ENCODE assay signal across 8 mouse cellular contexts in the genomic region with DNA sequence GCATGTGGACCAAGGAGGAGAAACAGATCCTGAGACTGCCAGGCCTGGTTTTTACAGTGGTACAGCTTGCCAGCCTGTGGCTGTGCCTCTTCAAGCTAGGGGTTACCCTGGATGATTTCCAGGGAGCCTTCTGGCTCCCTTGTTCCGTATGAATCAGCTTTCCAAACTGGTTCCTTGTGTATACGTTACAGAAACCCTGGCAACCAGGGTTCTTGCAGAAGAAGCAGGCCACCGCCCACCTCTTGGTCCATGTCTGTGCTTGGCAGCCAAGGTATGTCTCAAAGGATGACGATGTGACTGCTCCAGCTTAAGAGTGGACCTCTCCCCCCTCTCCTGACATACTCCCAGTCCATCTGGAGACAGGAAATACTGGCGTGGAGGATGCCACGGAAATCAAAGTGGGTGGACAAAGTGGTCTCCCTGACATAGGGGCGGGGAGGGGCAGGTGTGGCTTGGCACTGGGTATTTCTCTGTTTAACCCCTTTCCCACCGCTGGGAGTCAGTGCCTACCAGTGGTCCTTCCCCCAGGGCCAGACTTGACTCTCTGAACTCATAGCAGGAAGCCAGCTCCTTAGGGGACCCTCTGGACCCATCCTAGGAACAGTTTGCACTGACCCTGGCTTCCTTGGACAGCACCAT. TPM values are rescaled to one million over a fixed set of nuclear protein-coding genes. Genes with fewer than 3 reads are reported as not detected.
DNase-seq lines count a peak whose midpoint lies in the region; ATAC-seq and TF ChIP-seq lines count a peak whose summit lies in the region.

No protein-coding gene starts in this region.

- peak overlapping the region; percentile 80 for H3K9ac ChIP-seq in forebrain, postnatal 0 days
- peak overlapping the region; percentile 63 for H3K9ac ChIP-seq in hindbrain, embryonic 15.5 days
- peak overlapping the region; percentile 75 for H3K9ac ChIP-seq in stomach, embryonic 16.5 days (ENCODE audit: low read length)

- no peak for ATAC-seq in forebrain, postnatal 0 days
- ATAC-seq in hindbrain, embryonic 15.5 days (ENCODE audit: low FRiP score, low read depth), result 0 out of 2 replicates have a peak, but pooled peaks have one; percentile 5
- peak; percentile 28 for ATAC-seq in stomach, embryonic 16.5 days (ENCODE audit: insufficient read depth, low FRiP score)

- no peaks in the 10 kb centered on the region for H3K36me3 ChIP-seq in forebrain, postnatal 0 days (ENCODE audit: insufficient read depth)
- H3K36me3 ChIP-seq in hindbrain, embryonic 15.5 days, result no peaks in the 10 kb centered on the region
- no peaks in the 10 kb centered on the region for H3K36me3 ChIP-seq in megakaryocyte, embryonic 14.5 days (replicated peaks; ENCODE audit: low read length)
- no peaks in the 10 kb centered on the region for H3K36me3 ChIP-seq in stomach, embryonic 16.5 days (ENCODE audit: control insufficient read depth, insufficient read depth, low read length)

- peak; percentile 65 for DNase-seq in adrenal gland, postnatal 10 days
- no peak for DNase-seq in adrenal gland, postnatal 25 days
- peak; percentile 45 for DNase-seq in cerebellum, adult 11 months
- peak; percentile 68 for DNase-seq in forebrain, postnatal 0 days
- peak; percentile 72 to 96 for DNase-seq in left cerebral cortex, postnatal 14 days (ENCODE audit: low spot score in 2 of 2)

- peak overlapping the region; percentile 80 for H3K27ac ChIP-seq in forebrain, postnatal 0 days (ENCODE audit: low read depth, low read length)
- peak overlapping the region; percentile 81 for H3K27ac ChIP-seq in hindbrain, embryonic 15.5 days (replicated peaks)
- H3K27ac ChIP-seq in stomach, embryonic 16.5 days (ENCODE audit: low read length), result peak overlapping the region; percentile 98

- intact Hi-C loops in left cerebral cortex, postnatal 14 days (cut with DNase I), result no loop called here

- H3K27me3 ChIP-seq in forebrain, postnatal 0 days (ENCODE audit: insufficient read depth, low read length), result no peaks in the 10 kb centered on the region
- H3K27me3 ChIP-seq in hindbrain, embryonic 15.5 days, result no peaks in the 10 kb centered on the region
- peaks cover 50% of the 10 kb centered on the region for H3K27me3 ChIP-seq in megakaryocyte, embryonic 14.5 days (replicated peaks)
- no peaks in the 10 kb centered on the region for H3K27me3 ChIP-seq in stomach, embryonic 16.5 days (ENCODE audit: control insufficient read depth, insufficient read depth, low read length)

- H3K4me1 ChIP-seq in forebrain, postnatal 0 days (ENCODE audit: insufficient read depth), result peaks cover 20% of the 10 kb centered on the region
- peaks cover 49% of the 10 kb centered on the region for H3K4me1 ChIP-seq in hindbrain, embryonic 15.5 days (replicated peaks)
- peaks cover 72% of the 10 kb centered on the region for H3K4me1 ChIP-seq in megakaryocyte, embryonic 14.5 days
- peaks cover 53% of the 10 kb centered on the region for H3K4me1 ChIP-seq in stomach, embryonic 16.5 days (ENCODE audit: control insufficient read depth, insufficient read depth, low read length)

- peak; percentile 27 for TF ChIP-seq CTCF in forebrain, postnatal 0 days (IDR thresholded peaks at IDR 0.05; ENCODE audit: low read depth)

- peak overlapping the region; percentile 71 for H3K4me3 ChIP-seq in forebrain, postnatal 0 days (ENCODE audit: low read depth, low read length)
- peak overlapping the region; percentile 91 for H3K4me3 ChIP-seq in hindbrain, embryonic 15.5 days
- peak overlapping the region; percentile 97 for H3K4me3 ChIP-seq in megakaryocyte, embryonic 14.5 days (replicated peaks)
- H3K4me3 ChIP-seq in stomach, embryonic 16.5 days (replicated peaks; ENCODE audit: low read length), result peak overlapping the region; percentile 74

- WGBS in forebrain, postnatal 0 days, result 4% methylated on average over 8 of the region's 8 CpGs
- 14% methylated on average over 8 of the region's 8 CpGs for WGBS in hindbrain, embryonic 15.5 days
- WGBS in stomach, embryonic 16.5 days, result 7% methylated on average over 8 of the region's 8 CpGs

- H3K9me3 ChIP-seq in forebrain, postnatal 0 days (ENCODE audit: low read length), result no peaks in the 10 kb centered on the region
- no peaks in the 10 kb centered on the region for H3K9me3 ChIP-seq in hindbrain, embryonic 15.5 days
- H3K9me3 ChIP-seq in megakaryocyte, embryonic 14.5 days, result no peaks in the 10 kb centered on the region
- no peaks in the 10 kb centered on the region for H3K9me3 ChIP-seq in stomach, embryonic 16.5 days (replicated peaks; ENCODE audit: control insufficient read depth, low read length)

- peak overlapping the region; percentile 93 for H3K4me2 ChIP-seq in forebrain, postnatal 0 days (ENCODE audit: low read depth)
- peak overlapping the region; percentile 77 for H3K4me2 ChIP-seq in hindbrain, embryonic 15.5 days
- H3K4me2 ChIP-seq in stomach, embryonic 16.5 days (ENCODE audit: low read depth, low read length), result peak overlapping the region; percentile 72

RNA-seq across cellular contexts. Expression of a gene that starts 0.8 kb away (rescaled TPM):
- total RNA-seq in adrenal gland, postnatal 10 days (2021), result 10 to 100 TPM; 15.6 to 37.9 TPM
- 37.4 and 37.5 TPM in 2 replicates for total RNA-seq in adrenal gland, postnatal 25 days (2021)
- 6.3 and 9.0 TPM in 2 replicates for total RNA-seq in forebrain, postnatal 0 days (2014; rRNA removed)
- polyA plus RNA-seq in forebrain, postnatal 0 days (2015; fragmentation: Nextera tagmentation; extraction: Ambion mirVana), result 2.3 and 4.3 TPM in 2 replicates
- 6.0 and 6.1 TPM in 2 replicates for polyA plus RNA-seq in hindbrain, embryonic 15.5 days (2015; fragmentation: Nextera tagmentation; extraction: Ambion mirVana)
- 10 to 100 TPM; 18.8 to 26.1 TPM for total RNA-seq in left cerebral cortex, postnatal 14 days (2021)
- polyA plus RNA-seq in megakaryocyte, embryonic 14.5 days (2012; ENCODE audit: insufficient read depth, low replicate concordance), result 0.73 and 1.0 TPM in 2 replicates
- polyA plus RNA-seq in stomach, embryonic 16.5 days (2015; fragmentation: Nextera tagmentation; extraction: Ambion mirVana), result 7.7 and 8.9 TPM in 2 replicates

RNA-seq across cellular contexts. Expression of a gene that starts 36.1 kb away (rescaled TPM):
- 1 to 10 TPM; 8.0 to 9.1 TPM for total RNA-seq in adrenal gland, postnatal 10 days (2021)
- total RNA-seq in adrenal gland, postnatal 25 days (2021), result 12.1 and 13.5 TPM in 2 replicates
- total RNA-seq in forebrain, postnatal 0 days (2014; rRNA removed), result 10.1 and 15.8 TPM in 2 replicates
- polyA plus RNA-seq in forebrain, postnatal 0 days (2015; fragmentation: Nextera tagmentation; extraction: Ambion mirVana), result 4.6 and 6.4 TPM in 2 replicates
- 9.9 and 10.1 TPM in 2 replicates for polyA plus RNA-seq in hindbrain, embryonic 15.5 days (2015; fragmentation: Nextera tagmentation; extraction: Ambion mirVana)
- 10 to 100 TPM; 14.9 to 16.3 TPM for total RNA-seq in left cerebral cortex, postnatal 14 days (2021)
- polyA plus RNA-seq in megakaryocyte, embryonic 14.5 days (2012; ENCODE audit: insufficient read depth, low replicate concordance), result 2.0 TPM in 1 of 2 replicates, not detected in the other
- 7.3 and 7.9 TPM in 2 replicates for polyA plus RNA-seq in stomach, embryonic 16.5 days (2015; fragmentation: Nextera tagmentation; extraction: Ambion mirVana)

RNA-seq across cellular contexts. Expression of a gene that starts 44.5 kb away (rescaled TPM):
- 100 to 1,000 TPM in 1 of 2 experiments, 10 to 100 TPM in 1; 49.5 to 137 TPM for total RNA-seq in adrenal gland, postnatal 10 days (2021)
- total RNA-seq in adrenal gland, postnatal 25 days (2021), result 160 and 211 TPM in 2 replicates
- 133 and 154 TPM in 2 replicates for total RNA-seq in forebrain, postnatal 0 days (2014; rRNA removed)
- 154 and 177 TPM in 2 replicates for polyA plus RNA-seq in forebrain, postnatal 0 days (2015; fragmentation: Nextera tagmentation; extraction: Ambion mirVana)
- polyA plus RNA-seq in hindbrain, embryonic 15.5 days (2015; fragmentation: Nextera tagmentation; extraction: Ambion mirVana), result 172 and 212 TPM in 2 replicates
- total RNA-seq in left cerebral cortex, postnatal 14 days (2021), result 10 to 100 TPM; 16.5 to 21.0 TPM
- polyA plus RNA-seq in megakaryocyte, embryonic 14.5 days (2012; ENCODE audit: insufficient read depth, low replicate concordance), result 41.6 and 60.4 TPM in 2 replicates
- 58.6 and 67.2 TPM in 2 replicates for polyA plus RNA-seq in stomach, embryonic 16.5 days (2015; fragmentation: Nextera tagmentation; extraction: Ambion mirVana)

RNA-seq across cellular contexts. Expression of a gene that starts 59.7 kb away (rescaled TPM):
- total RNA-seq in adrenal gland, postnatal 10 days (2021), result 10 to 100 TPM; 82.9 to 83.7 TPM
- 108 and 115 TPM in 2 replicates for total RNA-seq in adrenal gland, postnatal 25 days (2021)
- 104 and 108 TPM in 2 replicates for total RNA-seq in forebrain, postnatal 0 days (2014; rRNA removed)
- 129 TPM in 2 replicates for polyA plus RNA-seq in forebrain, postnatal 0 days (2015; fragmentation: Nextera tagmentation; extraction: Ambion mirVana)
- polyA plus RNA-seq in hindbrain, embryonic 15.5 days (2015; fragmentation: Nextera tagmentation; extraction: Ambion mirVana), result 145 and 147 TPM in 2 replicates
- 10 to 100 TPM; 49.9 to 56.0 TPM for total RNA-seq in left cerebral cortex, postnatal 14 days (2021)
- 13.9 and 52.5 TPM in 2 replicates for polyA plus RNA-seq in megakaryocyte, embryonic 14.5 days (2012; ENCODE audit: insufficient read depth, low replicate concordance)
- 113 and 115 TPM in 2 replicates for polyA plus RNA-seq in stomach, embryonic 16.5 days (2015; fragmentation: Nextera tagmentation; extraction: Ambion mirVana)
